Mouse (Mus musculus) cerebellum, adult 2 months (tissue): ENCODE measurements at regions not wholly inside any gene's neighbourhood (a gene's known extent, or its start where the extent isn't known, plus 50 kb on each side); places are given as distances from the start of the nearest gene placed in this dataset.

Experiments
- CTCF ChIP-seq: fragments of 200-500 bp; IDR thresholded peaks from 2 replicates; pipeline ENCODE4 v1.5.1; 2011; ENCODE audit warnings: low read depth, mild to moderate bottlenecking, control low read depth, low read length, moderate library complexity, borderline replicate concordance; ENCODE audit not compliant: insufficient read depth
- POLR2A ChIP-seq: fragments of 200-500 bp; IDR thresholded peaks from 2 replicates; pipeline ENCODE4 v1.6.1; 2011; ENCODE audit warnings: low read length, control low read depth, borderline replicate concordance; ENCODE audit not compliant: insufficient read depth

DNA sequence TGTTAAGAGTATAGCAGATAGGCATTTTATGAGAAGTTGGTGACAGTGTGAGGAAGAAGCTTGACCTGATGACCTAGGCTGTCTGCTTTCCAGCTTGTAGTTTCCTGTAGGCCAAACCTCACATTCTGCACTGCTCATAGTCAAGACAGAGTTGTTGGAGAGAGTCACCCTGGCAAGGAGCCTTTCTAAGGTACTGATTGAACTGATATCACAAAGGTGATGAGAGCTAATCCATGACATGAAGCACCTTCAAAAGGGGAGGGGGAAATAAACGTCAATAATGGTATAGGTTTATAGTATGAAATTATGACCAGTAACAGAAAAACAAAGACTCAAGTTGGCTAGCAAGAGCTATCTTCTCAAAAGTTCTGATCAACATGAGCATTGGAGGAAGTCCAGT, 293.3 kb downstream of the Ets1 start:
- no peak for TF ChIP-seq POLR2A
- TF ChIP-seq CTCF, result no peak
